Mouse (Mus musculus): ENCODE data around the gene Hoxa9. TPM values are rescaled to one million over a fixed set of nuclear protein-coding genes. Genes with fewer than 3 reads are reported as not detected.

Hoxa9 gene
- polyA plus RNA-seq, 1 experiment from 2014 or later: not detected

GRCm38 (mm10) chr6:52238155-52238545, 7.3 kb upstream of the Hoxa9 start:
- ATAC-seq (ENCODE audit: low FRiP score, low read depth): no peak
- peaks cover 3% of the 10 kb centered on the region; the same call in 1 of the 2 replicates for H3K4me1 ChIP-seq
- no peak overlapping the region for H3K4me3 ChIP-seq
- H3K4me2 ChIP-seq (replicated peaks): no peak overlapping the region
- WGBS: under 1% methylated on average over 7 of the region's 7 CpGs
- H3K27me3 ChIP-seq: peaks cover 94% of the 10 kb centered on the region
- no peaks in the 10 kb centered on the region for H3K36me3 ChIP-seq
- no peak overlapping the region for H3K9ac ChIP-seq (replicated peaks)
- no peaks in the 10 kb centered on the region for H3K9me3 ChIP-seq
- no peak overlapping the region for H3K27ac ChIP-seq (replicated peaks)

GRCm38 (mm10) chr6:52237346-52238154, 6.7 kb upstream of the Hoxa9 start:
- Histone ChIP-seq H3K4me2 (replicated peaks) (no peak overlapping the region), H3K4me3 (no peak overlapping the region), H3K4me1 (peaks cover 3% of the 10 kb centered on the region; the same call in 1 of the 2 replicates), H3K9me3 (no peaks in the 10 kb centered on the region), H3K36me3 (no peaks in the 10 kb centered on the region), H3K9ac (replicated peaks) (no peak overlapping the region), H3K27me3 (peaks cover 94% of the 10 kb centered on the region), H3K27ac (replicated peaks) (no peak overlapping the region)
- ATAC-seq (ENCODE audit: low FRiP score, low read depth): no peak
- 10% methylated on average over 10 of the region's 10 CpGs for WGBS

GRCm38 (mm10) chr6:52236806-52237205, 5.9 kb upstream of the Hoxa9 start:
- H3K4me3 ChIP-seq: no peak overlapping the region
- no peaks in the 10 kb centered on the region for H3K36me3 ChIP-seq
- H3K4me2 ChIP-seq (replicated peaks): no peak overlapping the region
- 3% methylated on average over 3 of the region's 3 CpGs for WGBS
- H3K9me3 ChIP-seq: no peaks in the 10 kb centered on the region
- peaks cover 94% of the 10 kb centered on the region for H3K27me3 ChIP-seq
- H3K4me1 ChIP-seq: peaks cover 3% of the 10 kb centered on the region; the same call in 1 of the 2 replicates
- no peak for ATAC-seq (ENCODE audit: low FRiP score, low read depth)
- H3K27ac ChIP-seq (replicated peaks): no peak overlapping the region
- H3K9ac ChIP-seq (replicated peaks): no peak overlapping the region

- Histone ChIP-seq H3K9me3 (no peaks in the 10 kb centered on the region), H3K27me3 (peaks cover 89% of the 10 kb centered on the region), H3K4me3 (no peak overlapping the region), H3K9ac (replicated peaks) (no peak overlapping the region), H3K27ac (replicated peaks) (no peak overlapping the region), H3K36me3 (no peaks in the 10 kb centered on the region), H3K4me2 (replicated peaks) (no peak overlapping the region), H3K4me1 (peaks cover 3% of the 10 kb centered on the region; the same call in 1 of the 2 replicates)
- 20% methylated on average over 6 of the region's 6 CpGs for WGBS
- ATAC-seq (ENCODE audit: low FRiP score, low read depth): no peak
Measured at GRCm38 (mm10) chr6:52235866-52236265, 5.0 kb upstream of the Hoxa9 start.

GRCm38 (mm10) chr6:52235267-52235666, 4.4 kb upstream of the Hoxa9 start:
- no peak overlapping the region for H3K4me3 ChIP-seq
- no peak overlapping the region for H3K27ac ChIP-seq (replicated peaks)
- no peaks in the 10 kb centered on the region for H3K9me3 ChIP-seq
- no peak for ATAC-seq (ENCODE audit: low FRiP score, low read depth)
- 24% methylated on average over 9 of the region's 9 CpGs for WGBS
- H3K36me3 ChIP-seq: no peaks in the 10 kb centered on the region
- no peak overlapping the region for H3K4me2 ChIP-seq (replicated peaks)
- no peak overlapping the region for H3K9ac ChIP-seq (replicated peaks)
- H3K27me3 ChIP-seq: peaks cover 89% of the 10 kb centered on the region
- H3K4me1 ChIP-seq: peaks cover 2% of the 10 kb centered on the region; the same call in 1 of the 2 replicates

- no peak overlapping the region for H3K27ac ChIP-seq (replicated peaks)
- ATAC-seq (ENCODE audit: low FRiP score, low read depth): no peak
- no peak overlapping the region for H3K9ac ChIP-seq (replicated peaks)
- no peak overlapping the region for H3K4me2 ChIP-seq (replicated peaks)
- 2% methylated on average over 68 of the region's 68 CpGs for WGBS
- H3K36me3 ChIP-seq: no peaks in the 10 kb centered on the region
- no peaks in the 10 kb centered on the region for H3K4me1 ChIP-seq
- H3K9me3 ChIP-seq: no peaks in the 10 kb centered on the region
- peaks cover 89% of the 10 kb centered on the region for H3K27me3 ChIP-seq
- H3K4me3 ChIP-seq: no peak overlapping the region
Measured at GRCm38 (mm10) chr6:52234428-52235140, 3.7 kb upstream of the Hoxa9 start.

GRCm38 (mm10) chr6:52233546-52234427, 2.9 kb upstream of the Hoxa9 start:
- no peaks in the 10 kb centered on the region for H3K36me3 ChIP-seq
- no peak overlapping the region for H3K9ac ChIP-seq (replicated peaks)
- peaks cover 91% of the 10 kb centered on the region for H3K27me3 ChIP-seq
- no peak overlapping the region for H3K4me3 ChIP-seq
- 1% methylated on average over 70 of the region's 70 CpGs for WGBS
- no peaks in the 10 kb centered on the region for H3K9me3 ChIP-seq
- no peak for ATAC-seq (ENCODE audit: low FRiP score, low read depth)
- H3K4me2 ChIP-seq (replicated peaks): no peak overlapping the region
- H3K4me1 ChIP-seq: no peaks in the 10 kb centered on the region
- H3K27ac ChIP-seq (replicated peaks): no peak overlapping the region

GRCm38 (mm10) chr6:52232984-52233545, 2.2 kb upstream of the Hoxa9 start:
- Histone ChIP-seq H3K36me3 (no peaks in the 10 kb centered on the region), H3K9me3 (no peaks in the 10 kb centered on the region), H3K9ac (replicated peaks) (no peak overlapping the region), H3K4me3 (no peak overlapping the region), H3K4me1 (no peaks in the 10 kb centered on the region), H3K4me2 (replicated peaks) (no peak overlapping the region), H3K27me3 (peaks cover 94% of the 10 kb centered on the region), H3K27ac (replicated peaks) (no peak overlapping the region)
- 1% methylated on average over 23 of the region's 23 CpGs for WGBS
- no peak for ATAC-seq (ENCODE audit: low FRiP score, low read depth)

- under 1% methylated on average over 18 of the region's 18 CpGs for WGBS
- Histone ChIP-seq H3K36me3 (no peaks in the 10 kb centered on the region), H3K4me3 (no peak overlapping the region), H3K4me2 (replicated peaks) (no peak overlapping the region), H3K27me3 (peaks cover 94% of the 10 kb centered on the region), H3K4me1 (no peaks in the 10 kb centered on the region), H3K27ac (replicated peaks) (no peak overlapping the region), H3K9me3 (no peaks in the 10 kb centered on the region), H3K9ac (replicated peaks) (no peak overlapping the region)
- ATAC-seq (ENCODE audit: low FRiP score, low read depth): no peak
Measured at GRCm38 (mm10) chr6:52232568-52232965, 1.7 kb upstream of the Hoxa9 start.

- no peaks in the 10 kb centered on the region for H3K36me3 ChIP-seq
- ATAC-seq (ENCODE audit: low FRiP score, low read depth): no peak
- no peak overlapping the region for H3K4me3 ChIP-seq
- no peaks in the 10 kb centered on the region for H3K4me1 ChIP-seq
- H3K9me3 ChIP-seq: no peaks in the 10 kb centered on the region
- H3K9ac ChIP-seq (replicated peaks): no peak overlapping the region
- no peak overlapping the region for H3K4me2 ChIP-seq (replicated peaks)
- H3K27ac ChIP-seq (replicated peaks): no peak overlapping the region
- WGBS: 2% methylated on average over 18 of the region's 18 CpGs
- peaks cover 94% of the 10 kb centered on the region for H3K27me3 ChIP-seq
Measured at GRCm38 (mm10) chr6:52231885-52232567, 1.1 kb upstream of the Hoxa9 start.

Measured in midbrain, embryonic 12.5 days (tissue).